Mouse (Mus musculus) lung, embryonic 14.5 days (tissue): ENCODE measurements around the gene Nr1i3. TPM values are rescaled to one million over a fixed set of nuclear protein-coding genes. Genes with fewer than 3 reads are reported as not detected.
A peak's percentile ranks its signal among the peaks of the same experiment; 100 is the strongest.

ENCODE experiments used
- ATAC-seq: fragments of 200-750 bp; cut with Nextera tagmentation; 2 replicates; pipeline ENCODE4 v1.8.0; 2017; ENCODE audit warnings: mild to moderate bottlenecking, moderate TSS enrichment, moderate library complexity; ENCODE audit not compliant: insufficient read depth
- DNase-seq: peaks from one replicate; pipeline ENCODE4 v3.0.0-alpha.2; 2015
- H3K27ac ChIP-seq: fragments of 300-500 bp; sonication (generic); 2 replicates; pipeline ENCODE4 v1.5.1; 2014; ENCODE audit warnings: low read depth, mild to moderate bottlenecking, moderate library complexity
- H3K27me3 ChIP-seq: fragments of 300-500 bp; sonication (generic); 2 replicates; pipeline ENCODE4 v1.6.1; 2014; ENCODE audit warnings: low read length, control low read depth; ENCODE audit not compliant: insufficient read depth
- H3K36me3 ChIP-seq: fragments of 300-500 bp; sonication (generic); 2 replicates; pipeline ENCODE4 v1.6.1; 2014; ENCODE audit warnings: control low read depth; ENCODE audit not compliant: insufficient read depth
- H3K4me1 ChIP-seq: fragments of 300-500 bp; sonication (generic); 2 replicates; pipeline ENCODE4 v1.6.1; 2014; ENCODE audit warnings: antibody characterized with exemption, control low read depth; ENCODE audit not compliant: insufficient read depth
- H3K4me2 ChIP-seq: fragments of 300-500 bp; sonication (generic); 2 replicates; pipeline ENCODE4 v1.6.1; 2014; ENCODE audit warnings: mild to moderate bottlenecking
- H3K4me3 ChIP-seq: fragments of 300-500 bp; sonication (generic); 2 replicates; pipeline ENCODE4 v1.5.1; 2014; ENCODE audit warnings: low read depth, low read length
- H3K9ac ChIP-seq: fragments of 300-500 bp; sonication (generic); 2 replicates; pipeline ENCODE4 v1.6.1; 2014
- H3K9me3 ChIP-seq: fragments of 300-500 bp; sonication (generic); 2 replicates; pipeline ENCODE4 v1.6.1; 2016; ENCODE audit warnings: low read depth, low read length, control low read depth
- CTCF ChIP-seq: IDR thresholded peaks from 2 replicates; pipeline ENCODE4 v1.5.1; 2016; ENCODE audit warnings: antibody characterized with exemption, low read depth
- WGBS: fragments of 180-500 bp; shearing (Covaris S2); extraction: QIAGEN DNeasy Blood & Tissue Kit; methylation state at CpG from one replicate; pipeline ENCODE4 v1.1.7; 2014; 5-methylcytosine and 5-hydroxymethylcytosine counted together
- polyA plus RNA-seq: library from polyadenylated mRNA; unstranded; fragments of >200 nt; fragmentation: Nextera tagmentation; extraction: Ambion mirVana; gene quantifications from 2 replicates; pipeline ENCODE4 v1.2.1, GENCODE M21; 2014

Gene Nr1i3
- 0.13 and 0.23 TPM in 2 replicates for polyA plus RNA-seq

DNA sequence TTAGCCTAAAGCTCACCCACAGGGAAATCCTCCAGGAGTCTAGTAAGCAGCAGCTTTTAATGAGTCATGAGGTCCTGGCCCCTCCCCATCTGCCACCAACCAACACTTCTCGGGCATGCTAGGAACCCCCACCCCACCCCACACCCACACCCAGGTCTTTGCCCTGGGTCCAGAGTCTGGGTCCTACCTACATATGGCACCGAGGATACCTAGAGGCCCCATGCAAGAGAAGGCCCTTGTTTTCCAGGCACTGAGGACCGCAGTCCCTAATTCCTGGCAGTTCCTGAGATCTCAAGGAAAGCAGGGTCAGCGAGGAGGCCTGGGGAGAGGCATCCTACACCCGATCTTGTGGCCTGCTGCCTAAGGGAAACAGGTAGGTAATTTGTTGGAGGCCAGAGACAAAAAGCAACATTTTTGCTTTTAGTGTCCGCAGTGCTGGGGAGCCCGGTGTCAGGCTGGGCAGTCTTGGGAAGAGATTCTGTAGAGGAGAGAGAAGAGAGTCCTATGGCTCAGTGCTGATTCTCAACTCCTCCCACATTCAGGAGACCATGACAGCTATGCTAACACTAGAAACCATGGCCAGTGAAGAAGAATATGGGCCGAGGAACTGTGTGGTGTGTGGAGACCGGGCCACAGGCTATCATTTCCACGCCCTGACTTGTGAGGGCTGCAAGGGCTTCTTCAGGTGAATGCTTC is at the start of gene Nr1i3:
Gene Nr1i3, plus strand, starts transcription at position 170 of the 696 bp plus-strand sequence.
- H3K27me3 ChIP-seq, result no peaks in the 10 kb centered on the region
- H3K9me3 ChIP-seq, result no peaks in the 10 kb centered on the region
- H3K27ac ChIP-seq, result no peak within 1 kb of the TSS
- no peak for DNase-seq
- WGBS, result 67% methylated on average over 10 of the region's 10 CpGs
- peaks cover 7% of the 10 kb centered on the region; the same call in 1 of the 2 replicates for H3K36me3 ChIP-seq
- no peak within 1 kb of the TSS for H3K9ac ChIP-seq
- H3K4me2 ChIP-seq, result no peak within 1 kb of the TSS
- TF ChIP-seq CTCF, result no peak
- no peak within 1 kb of the TSS for H3K4me3 ChIP-seq
- no peaks in the 10 kb centered on the region for H3K4me1 ChIP-seq
- no peak for ATAC-seq

DNA sequence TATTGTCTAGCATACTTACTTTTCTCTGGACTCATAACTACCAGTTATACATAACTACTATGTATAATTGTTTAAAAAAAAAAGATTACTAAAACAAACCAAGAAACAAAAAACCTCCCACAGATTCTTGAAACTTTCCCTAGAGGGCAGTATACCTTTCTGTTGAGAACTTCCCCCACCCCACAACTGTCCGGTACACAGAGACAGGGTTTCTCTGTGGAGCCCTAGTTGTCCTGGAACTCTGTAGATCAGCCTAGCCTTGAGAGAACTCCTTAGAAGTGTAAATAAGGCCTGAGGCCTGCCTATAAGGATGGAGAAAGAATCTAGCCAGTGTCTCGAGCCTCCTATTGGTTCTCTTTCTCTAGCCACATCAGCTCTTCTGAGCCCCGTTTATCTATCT is 49.5 kb upstream of the Nr1i3 start:
- H3K4me1 ChIP-seq, result peaks cover 8% of the 10 kb centered on the region; the same call in 1 of the 2 replicates
- ATAC-seq (no peak; the same call in 1 of the 2 replicates), DNase-seq (peak; percentile 67)
- no peak overlapping the region for H3K27ac ChIP-seq
- no peaks in the 10 kb centered on the region for H3K9me3 ChIP-seq
- no peak overlapping the region for H3K4me3 ChIP-seq
- H3K36me3 ChIP-seq, result no peaks in the 10 kb centered on the region
- WGBS, result 32% methylated on average over 3 of the region's 3 CpGs
- peak; percentile 46 for TF ChIP-seq CTCF
- H3K27me3 ChIP-seq, result no peaks in the 10 kb centered on the region
- no peak overlapping the region for H3K9ac ChIP-seq
- no peak overlapping the region for H3K4me2 ChIP-seq

DNA sequence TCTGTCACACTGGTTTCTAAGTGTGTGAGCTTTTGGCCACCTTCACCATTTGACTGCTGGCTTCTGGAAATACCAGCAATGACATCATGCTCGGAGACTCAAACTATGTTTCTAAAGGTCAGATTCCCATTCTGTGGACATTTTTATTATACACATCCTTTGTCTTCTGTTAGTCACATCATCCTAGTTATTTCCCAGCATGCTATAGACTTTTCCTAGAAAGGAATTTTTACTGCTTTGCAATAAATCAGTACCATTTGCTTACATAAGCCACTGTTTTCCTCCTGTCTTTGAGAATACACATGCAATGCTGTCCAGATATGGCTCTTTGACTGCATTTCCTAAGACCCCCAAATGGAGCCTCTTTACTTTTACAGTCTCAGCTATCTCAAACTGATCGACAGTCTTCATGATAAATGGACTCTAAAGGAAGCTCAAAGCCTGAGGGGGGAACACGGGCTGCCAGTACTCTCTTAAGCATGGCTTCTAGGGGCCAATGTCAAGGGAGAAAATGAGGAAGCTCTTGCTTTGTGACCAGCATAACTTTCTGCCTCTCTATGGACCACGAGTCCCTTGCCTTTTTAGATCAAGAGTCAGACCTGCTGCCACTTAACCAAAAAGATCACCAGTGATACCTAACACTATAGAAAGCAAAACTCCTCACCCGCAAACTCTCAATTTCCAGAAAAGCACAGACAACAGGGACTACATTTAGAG is 48.0 kb upstream of the Nr1i3 start:
- H3K9ac ChIP-seq, result no peak overlapping the region
- no peaks in the 10 kb centered on the region for H3K36me3 ChIP-seq
- TF ChIP-seq CTCF, result no peak
- H3K4me2 ChIP-seq, result no peak overlapping the region
- WGBS, result 52% methylated on average over 5 of the region's 5 CpGs
- ATAC-seq (no peak), DNase-seq (no peak)
- no peaks in the 10 kb centered on the region for H3K4me1 ChIP-seq
- H3K9me3 ChIP-seq, result no peaks in the 10 kb centered on the region
- no peak overlapping the region for H3K27ac ChIP-seq
- H3K27me3 ChIP-seq, result no peaks in the 10 kb centered on the region
- H3K4me3 ChIP-seq, result no peak overlapping the region

DNA sequence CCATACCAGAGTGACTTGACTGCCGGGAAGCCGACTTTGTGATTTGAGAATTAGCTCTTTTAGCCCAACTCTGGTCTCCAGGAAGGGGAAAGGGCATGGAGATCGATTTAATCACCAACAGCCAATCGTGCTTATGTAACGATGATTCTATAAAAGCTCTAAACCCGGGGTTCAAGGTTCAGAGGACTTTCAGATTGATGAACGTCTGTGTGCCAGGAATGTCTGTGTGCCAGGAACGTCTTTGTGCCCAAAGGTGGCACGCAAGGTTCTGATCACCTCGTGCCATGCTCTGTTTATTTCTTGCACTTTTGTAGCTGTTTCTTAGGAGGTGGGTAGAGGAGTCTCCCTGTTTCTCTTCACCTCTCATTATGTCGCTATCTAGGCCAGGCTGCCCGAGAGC is 44.9 kb upstream of the Nr1i3 start:
- no peak overlapping the region for H3K4me3 ChIP-seq
- WGBS, result 75% methylated on average over 12 of the region's 12 CpGs
- no peaks in the 10 kb centered on the region for H3K36me3 ChIP-seq
- H3K9ac ChIP-seq, result no peak overlapping the region
- no peak overlapping the region for H3K27ac ChIP-seq
- no peaks in the 10 kb centered on the region for H3K27me3 ChIP-seq
- no peaks in the 10 kb centered on the region for H3K4me1 ChIP-seq
- no peaks in the 10 kb centered on the region for H3K9me3 ChIP-seq
- H3K4me2 ChIP-seq, result no peak overlapping the region
- ATAC-seq (no peak), DNase-seq (no peak)
- TF ChIP-seq CTCF, result no peak

DNA sequence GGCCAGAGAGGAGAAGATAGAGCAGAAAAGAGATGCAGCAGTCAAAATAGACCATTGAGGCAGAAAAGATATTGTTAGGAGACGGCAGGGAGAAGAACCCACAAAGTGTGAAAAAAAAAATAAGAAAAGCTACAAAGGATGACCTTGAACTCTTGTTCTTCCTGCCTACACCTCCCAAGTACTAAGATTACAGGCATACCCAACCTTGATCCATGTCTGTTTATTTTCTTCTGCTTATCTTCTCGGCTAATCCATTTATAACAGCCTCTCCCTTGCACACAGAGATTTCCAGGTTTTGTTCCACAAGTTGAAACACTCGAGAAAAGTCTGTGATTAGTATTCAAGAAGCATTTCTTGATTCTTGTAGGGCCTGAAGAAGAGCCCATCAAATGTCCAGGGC is 43.9 kb upstream of the Nr1i3 start:
- H3K9ac ChIP-seq, result no peak overlapping the region
- 19% methylated on average over 3 of the region's 3 CpGs for WGBS
- no peak for TF ChIP-seq CTCF
- no peak for DNase-seq
- no peak for ATAC-seq
- H3K4me2 ChIP-seq, result no peak overlapping the region
- no peaks in the 10 kb centered on the region for H3K36me3 ChIP-seq
- H3K27me3 ChIP-seq, result no peaks in the 10 kb centered on the region
- peak overlapping the region; percentile 46; the same call in 1 of the 2 replicates for H3K27ac ChIP-seq
- H3K4me3 ChIP-seq, result no peak overlapping the region
- no peaks in the 10 kb centered on the region for H3K9me3 ChIP-seq
- no peaks in the 10 kb centered on the region for H3K4me1 ChIP-seq

DNA sequence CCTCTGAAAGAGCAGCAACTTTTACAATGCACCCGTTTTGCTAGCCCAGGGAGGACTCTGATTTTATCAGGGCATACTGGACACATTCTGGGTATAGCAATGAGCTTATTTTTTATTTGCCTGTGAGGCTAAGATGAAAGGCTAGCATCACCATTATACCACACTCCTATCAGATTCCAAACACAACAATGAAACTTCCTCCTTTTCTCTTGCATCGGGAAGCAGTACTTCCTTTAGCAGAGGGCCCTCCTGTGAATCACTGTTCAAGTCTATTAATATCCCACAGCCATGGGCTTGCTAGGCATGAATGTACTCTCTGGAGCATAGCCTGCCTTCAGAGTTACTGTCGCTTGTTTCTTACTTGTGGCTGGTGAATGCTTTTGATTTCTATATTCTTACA is 42.6 kb upstream of the Nr1i3 start:
- WGBS, result 52% methylated on average over 3 of the region's 3 CpGs
- ATAC-seq (peak; percentile 49; the same call in 1 of the 2 replicates), DNase-seq (peak; percentile 28)
- Histone ChIP-seq H3K4me3 (no peak overlapping the region), H3K9me3 (no peaks in the 10 kb centered on the region), H3K4me2 (no peak overlapping the region), H3K27me3 (no peaks in the 10 kb centered on the region), H3K4me1 (no peaks in the 10 kb centered on the region), H3K36me3 (no peaks in the 10 kb centered on the region), H3K9ac (no peak overlapping the region), H3K27ac (peak overlapping the region; percentile 74)
- TF ChIP-seq CTCF, result no peak

DNA sequence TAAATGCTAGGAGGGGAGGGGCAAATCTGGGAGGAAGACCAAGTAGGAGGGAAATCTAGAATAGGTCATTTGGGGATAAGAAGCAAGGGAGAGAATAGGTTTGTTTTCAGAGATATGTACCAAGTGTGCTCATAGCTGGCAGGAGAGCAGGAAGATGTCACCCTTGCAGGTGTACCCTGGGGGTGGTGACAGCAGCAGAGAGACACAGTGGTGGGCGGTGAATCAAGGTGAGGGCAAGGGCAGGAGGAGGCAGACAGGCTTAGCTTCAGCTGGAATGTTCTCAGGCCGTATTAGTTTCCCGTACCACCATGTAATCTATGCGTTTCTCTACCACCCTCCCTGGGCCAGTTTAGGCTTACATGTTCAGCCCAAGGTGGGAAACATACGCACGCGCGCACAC is 41.0 kb upstream of the Nr1i3 start:
- no peak for TF ChIP-seq CTCF
- H3K27me3 ChIP-seq, result no peaks in the 10 kb centered on the region
- 92% methylated on average over 8 of the region's 8 CpGs for WGBS
- ATAC-seq (no peak), DNase-seq (no peak)
- H3K27ac ChIP-seq, result no peak overlapping the region
- H3K4me1 ChIP-seq, result no peaks in the 10 kb centered on the region
- H3K4me3 ChIP-seq, result no peak overlapping the region
- no peaks in the 10 kb centered on the region for H3K36me3 ChIP-seq
- H3K9ac ChIP-seq, result no peak overlapping the region
- no peak overlapping the region for H3K4me2 ChIP-seq
- no peaks in the 10 kb centered on the region for H3K9me3 ChIP-seq
